Mouse (Mus musculus) right cerebral cortex, postnatal 14 days (tissue): ENCODE results near the gene Anapc2.
A peak's percentile ranks its signal among the peaks of the same experiment; 100 is the strongest.
"Not testable (repeated sequence)": the region's sequence is repeated elsewhere in the genome, so short reads cannot be mapped to it uniquely, and the experiment has no call there.

Experiments used
- DNase-seq: peaks from one replicate; pipeline ENCODE4 v3.0.0; 2022

Anapc2 gene

GRCm38 (mm10) chr2:25241438-25241775 is 30.9 kb upstream of the Anapc2 start:
- DNase-seq: no peak

GRCm38 (mm10) chr2:25242101-25242506 is 30.2 kb upstream of the Anapc2 start, which contains the start of the genes Rnf208 and Cysrt1:
Gene Rnf208 (plus strand): TSS chr2:25242255.
Gene Cysrt1 (minus strand): TSS chr2:25242452.
- peak; percentile 68 for DNase-seq

GRCm38 (mm10) chr2:25243342-25243741 is 28.9 kb upstream of the Anapc2 start:
- no peak for DNase-seq

GRCm38 (mm10) chr2:25244144-25244543 is 28.1 kb upstream of the Anapc2 start:
- DNase-seq: no peak

- DNase-seq: no peak
Observed at GRCm38 (mm10) chr2:25246183-25247072, 25.9 kb upstream of the Anapc2 start, which contains the start of gene AL732309.1. Gene AL732309.1 (minus strand): TSS chr2:25246863.

- DNase-seq: no peak
Observed at GRCm38 (mm10) chr2:25252331-25252730, 19.9 kb upstream of the Anapc2 start.

- peak; percentile 88 for DNase-seq
Observed at GRCm38 (mm10) chr2:25255284-25255779, 16.9 kb upstream of the Anapc2 start, which contains the start of gene Tmem203. Gene Tmem203 (plus strand): TSS chr2:25255439.

GRCm38 (mm10) chr2:25256443-25257109 is 15.7 kb upstream of the Anapc2 start:
- DNase-seq: not testable (repeated sequence)

GRCm38 (mm10) chr2:25257250-25257649 is 15.0 kb upstream of the Anapc2 start:
- not testable (repeated sequence) for DNase-seq

- DNase-seq: no peak
Observed at GRCm38 (mm10) chr2:25258887-25259286, 13.4 kb upstream of the Anapc2 start.

GRCm38 (mm10) chr2:25261870-25262269 is 10.4 kb upstream of the Anapc2 start:
- DNase-seq: no peak

- peak; percentile 90 for DNase-seq
Observed at GRCm38 (mm10) chr2:25262291-25262767, 9.9 kb upstream of the Anapc2 start, which contains the start of gene Tprn. Gene Tprn (plus strand): TSS chr2:25262618.

- DNase-seq: peak; percentile 54
Observed at GRCm38 (mm10) chr2:25262795-25263622, 9.3 kb upstream of the Anapc2 start.

GRCm38 (mm10) chr2:25263623-25264285 is 8.5 kb upstream of the Anapc2 start:
- no peak for DNase-seq

- DNase-seq: no peak
Observed at GRCm38 (mm10) chr2:25264286-25264660, 8.0 kb upstream of the Anapc2 start.

GRCm38 (mm10) chr2:25264851-25265250 is 7.4 kb upstream of the Anapc2 start:
- DNase-seq: no peak

GRCm38 (mm10) chr2:25265897-25266656 is 6.2 kb upstream of the Anapc2 start:
- DNase-seq: no peak

GRCm38 (mm10) chr2:25266720-25267119 is 5.6 kb upstream of the Anapc2 start:
- no peak for DNase-seq

- no peak for DNase-seq
Observed at GRCm38 (mm10) chr2:25267241-25267640, 5.0 kb upstream of the Anapc2 start.

- no peak for DNase-seq
Observed at GRCm38 (mm10) chr2:25267746-25268309, 4.5 kb upstream of the Anapc2 start.

- DNase-seq: no peak
Observed at GRCm38 (mm10) chr2:25272515-25272914, 237 bp downstream of the Anapc2 start.
